Mouse (Mus musculus): ENCODE data around the gene Esrrg. TPM values are rescaled to one million over a fixed set of nuclear protein-coding genes. Genes with fewer than 3 reads are reported as not detected.
A peak's percentile ranks its signal among the peaks of the same experiment; 100 is the strongest.

Gene Esrrg
- polyA plus RNA-seq, 1 experiment from 2014 or later = 28.9 TPM

- Histone ChIP-seq H3K27ac (replicated peaks) (peak overlapping the region; percentile 87; the same call in 1 of the 2 replicates), H3K4me3 (peak overlapping the region; percentile 72), H3K36me3 (no peaks in the 10 kb centered on the region), H3K27me3 (no peaks in the 10 kb centered on the region), H3K4me2 (peak overlapping the region; percentile 84), H3K9ac (peak overlapping the region; percentile 91), H3K4me1 (replicated peaks) (peaks cover 28% of the 10 kb centered on the region), H3K9me3 (no peaks in the 10 kb centered on the region)
- ATAC-seq (ENCODE audit: low read depth) = peak; percentile 24
- 12% methylated on average over 7 of the region's 7 CpGs for WGBS
Measured at GRCm38 (mm10) chr1:187652445-187652844, 43.9 kb downstream of the Esrrg start.

GRCm38 (mm10) chr1:187653390-187653789, 44.8 kb downstream of the Esrrg start:
- Histone ChIP-seq H3K4me1 (replicated peaks) (peaks cover 28% of the 10 kb centered on the region), H3K36me3 (no peaks in the 10 kb centered on the region), H3K9ac (no peak overlapping the region), H3K4me3 (0 out of 2 replicates have a peak overlapping the region, but pooled peaks have one; percentile 1), H3K9me3 (no peaks in the 10 kb centered on the region), H3K27ac (replicated peaks) (no peak overlapping the region), H3K27me3 (no peaks in the 10 kb centered on the region), H3K4me2 (peak overlapping the region; percentile 84; the same call in 1 of the 2 replicates)
- no peak for ATAC-seq (ENCODE audit: low read depth)
- 58% methylated on average over 9 of the region's 9 CpGs for WGBS

GRCm38 (mm10) chr1:187660963-187661362, 52.4 kb downstream of the Esrrg start:
- H3K4me3 ChIP-seq = no peak overlapping the region
- no peaks in the 10 kb centered on the region for H3K36me3 ChIP-seq
- no peaks in the 10 kb centered on the region for H3K9me3 ChIP-seq
- H3K4me2 ChIP-seq = no peak overlapping the region
- H3K27me3 ChIP-seq = no peaks in the 10 kb centered on the region
- no peak for ATAC-seq (ENCODE audit: low read depth)
- H3K9ac ChIP-seq = no peak overlapping the region
- peaks cover 36% of the 10 kb centered on the region for H3K4me1 ChIP-seq (replicated peaks)
- WGBS = 67% methylated on average over 9 of the region's 9 CpGs
- H3K27ac ChIP-seq (replicated peaks) = no peak overlapping the region

- Histone ChIP-seq H3K27me3 (no peaks in the 10 kb centered on the region), H3K27ac (replicated peaks) (no peak overlapping the region), H3K9ac (no peak overlapping the region), H3K4me2 (no peak overlapping the region), H3K9me3 (no peaks in the 10 kb centered on the region), H3K4me3 (no peak overlapping the region), H3K4me1 (replicated peaks) (peaks cover 36% of the 10 kb centered on the region), H3K36me3 (no peaks in the 10 kb centered on the region)
- WGBS = 46% methylated on average over 12 of the region's 12 CpGs
- no peak for ATAC-seq (ENCODE audit: low read depth)
Measured at GRCm38 (mm10) chr1:187662083-187662609, 53.6 kb downstream of the Esrrg start.

GRCm38 (mm10) chr1:187663376-187663775, 54.8 kb downstream of the Esrrg start:
- WGBS = 38% methylated on average over 6 of the region's 6 CpGs
- H3K9me3 ChIP-seq = no peaks in the 10 kb centered on the region
- peaks cover 36% of the 10 kb centered on the region for H3K4me1 ChIP-seq (replicated peaks)
- H3K27me3 ChIP-seq = no peaks in the 10 kb centered on the region
- no peak for ATAC-seq (ENCODE audit: low read depth)
- H3K4me3 ChIP-seq = no peak overlapping the region
- H3K9ac ChIP-seq = no peak overlapping the region
- H3K27ac ChIP-seq (replicated peaks) = 0 out of 2 replicates have a peak overlapping the region, but pooled peaks have one; percentile 5
- H3K4me2 ChIP-seq = no peak overlapping the region
- no peaks in the 10 kb centered on the region for H3K36me3 ChIP-seq

GRCm38 (mm10) chr1:187664261-187664660, 55.7 kb downstream of the Esrrg start:
- Histone ChIP-seq H3K9me3 (no peaks in the 10 kb centered on the region), H3K27me3 (no peaks in the 10 kb centered on the region), H3K4me2 (no peak overlapping the region), H3K4me3 (no peak overlapping the region), H3K9ac (no peak overlapping the region), H3K27ac (replicated peaks) (no peak overlapping the region), H3K36me3 (no peaks in the 10 kb centered on the region), H3K4me1 (replicated peaks) (peaks cover 36% of the 10 kb centered on the region)
- no peak for ATAC-seq (ENCODE audit: low read depth)
- 89% methylated on average over 7 of the region's 7 CpGs for WGBS

GRCm38 (mm10) chr1:187665901-187666600, 57.5 kb downstream of the Esrrg start:
- Histone ChIP-seq H3K27ac (replicated peaks) (no peak overlapping the region), H3K4me1 (replicated peaks) (peaks cover 27% of the 10 kb centered on the region), H3K36me3 (no peaks in the 10 kb centered on the region), H3K4me3 (no peak overlapping the region), H3K9ac (no peak overlapping the region), H3K27me3 (no peaks in the 10 kb centered on the region), H3K4me2 (no peak overlapping the region), H3K9me3 (no peaks in the 10 kb centered on the region)
- WGBS = 48% methylated on average over 10 of the region's 10 CpGs
- ATAC-seq (ENCODE audit: low read depth) = no peak

- no peak for ATAC-seq (ENCODE audit: low read depth)
- H3K4me3 ChIP-seq = no peak overlapping the region
- no peaks in the 10 kb centered on the region for H3K9me3 ChIP-seq
- no peak overlapping the region for H3K27ac ChIP-seq (replicated peaks)
- WGBS = 94% methylated on average over 6 of the region's 6 CpGs
- no peaks in the 10 kb centered on the region for H3K36me3 ChIP-seq
- H3K4me2 ChIP-seq = no peak overlapping the region
- no peaks in the 10 kb centered on the region for H3K27me3 ChIP-seq
- H3K4me1 ChIP-seq (replicated peaks) = no peaks in the 10 kb centered on the region
- no peak overlapping the region for H3K9ac ChIP-seq
Measured at GRCm38 (mm10) chr1:187669746-187670145, 61.2 kb downstream of the Esrrg start.

- Histone ChIP-seq H3K4me3 (no peak overlapping the region), H3K4me2 (no peak overlapping the region), H3K9ac (no peak overlapping the region), H3K27ac (replicated peaks) (no peak overlapping the region), H3K9me3 (no peaks in the 10 kb centered on the region), H3K27me3 (no peaks in the 10 kb centered on the region), H3K4me1 (replicated peaks) (no peaks in the 10 kb centered on the region), H3K36me3 (no peaks in the 10 kb centered on the region)
- WGBS = 44% methylated on average over 5 of the region's 5 CpGs
- no peak for ATAC-seq (ENCODE audit: low read depth)
Measured at GRCm38 (mm10) chr1:187672446-187672845, 63.9 kb downstream of the Esrrg start.

GRCm38 (mm10) chr1:187674771-187675186, 66.2 kb downstream of the Esrrg start:
- WGBS = 69% methylated on average over 10 of the region's 10 CpGs
- Histone ChIP-seq H3K4me1 (replicated peaks) (no peaks in the 10 kb centered on the region), H3K9me3 (no peaks in the 10 kb centered on the region), H3K27me3 (no peaks in the 10 kb centered on the region), H3K36me3 (no peaks in the 10 kb centered on the region), H3K27ac (replicated peaks) (no peak overlapping the region), H3K4me2 (no peak overlapping the region), H3K4me3 (no peak overlapping the region), H3K9ac (no peak overlapping the region)
- no peak for ATAC-seq (ENCODE audit: low read depth)

GRCm38 (mm10) chr1:187676626-187677025, 68.0 kb downstream of the Esrrg start:
- Histone ChIP-seq H3K4me1 (replicated peaks) (no peaks in the 10 kb centered on the region), H3K9ac (no peak overlapping the region), H3K4me3 (no peak overlapping the region), H3K36me3 (no peaks in the 10 kb centered on the region), H3K4me2 (no peak overlapping the region), H3K27ac (replicated peaks) (no peak overlapping the region), H3K27me3 (no peaks in the 10 kb centered on the region), H3K9me3 (no peaks in the 10 kb centered on the region)
- no peak for ATAC-seq (ENCODE audit: low read depth)
- WGBS = 92% methylated on average over 10 of the region's 10 CpGs

GRCm38 (mm10) chr1:187679246-187679645, 70.7 kb downstream of the Esrrg start:
- Histone ChIP-seq H3K27me3 (no peaks in the 10 kb centered on the region), H3K36me3 (no peaks in the 10 kb centered on the region), H3K9me3 (no peaks in the 10 kb centered on the region), H3K4me2 (no peak overlapping the region), H3K4me1 (replicated peaks) (no peaks in the 10 kb centered on the region), H3K27ac (replicated peaks) (no peak overlapping the region), H3K9ac (no peak overlapping the region), H3K4me3 (no peak overlapping the region)
- WGBS = 87% methylated on average over 1 of the region's 1 CpGs
- no peak for ATAC-seq (ENCODE audit: low read depth)

- WGBS = 73% methylated on average over 4 of the region's 4 CpGs
- no peak for ATAC-seq (ENCODE audit: low read depth)
- no peak overlapping the region for H3K9ac ChIP-seq
- no peaks in the 10 kb centered on the region for H3K27me3 ChIP-seq
- H3K4me2 ChIP-seq = no peak overlapping the region
- H3K27ac ChIP-seq (replicated peaks) = no peak overlapping the region
- no peaks in the 10 kb centered on the region for H3K9me3 ChIP-seq
- no peaks in the 10 kb centered on the region for H3K36me3 ChIP-seq
- H3K4me1 ChIP-seq (replicated peaks) = no peaks in the 10 kb centered on the region
- no peak overlapping the region for H3K4me3 ChIP-seq
Measured at GRCm38 (mm10) chr1:187684519-187684918, 75.9 kb downstream of the Esrrg start.

Data from neural tube, embryonic 13.5 days (tissue).